Mouse (Mus musculus) frontal cortex, adult (tissue): ENCODE measurements around the gene Dync1i2.

Source experiments
- ATAC-seq: cut with Nextera tagmentation; 2 replicates; pipeline ENCODE4 v1.9.2; 2017; ENCODE audit warnings: mild to moderate bottlenecking, moderate library complexity, mixed read lengths; ENCODE audit not compliant: low TSS enrichment

Dync1i2 gene

GRCm38 (mm10) chr2:71203819-71204432 is 7.6 kb upstream of the Dync1i2 start:
- no peak for ATAC-seq

- ATAC-seq = no peak
These were observed 2.3 kb upstream of the Dync1i2 start for GRCm38 (mm10) chr2:71209041-71209755.

GRCm38 (mm10) chr2:71211096-71211495 is 410 bp upstream of the Dync1i2 start:
- no peak for ATAC-seq

GRCm38 (mm10) chr2:71212360-71212726 is 837 bp downstream of the Dync1i2 start:
- ATAC-seq = no peak

- ATAC-seq = no peak
These were observed 9.5 kb downstream of the Dync1i2 start for GRCm38 (mm10) chr2:71221020-71221419.

- no peak for ATAC-seq
These were observed 15.9 kb downstream of the Dync1i2 start for GRCm38 (mm10) chr2:71227398-71227797.

- no peak for ATAC-seq
These were observed 18.1 kb downstream of the Dync1i2 start for GRCm38 (mm10) chr2:71229603-71230002.

- no peak for ATAC-seq
These were observed 20.4 kb downstream of the Dync1i2 start for GRCm38 (mm10) chr2:71231951-71232350.

- no peak for ATAC-seq
These were observed 21.5 kb downstream of the Dync1i2 start for GRCm38 (mm10) chr2:71232976-71233375.

GRCm38 (mm10) chr2:71235420-71235819 is 23.9 kb downstream of the Dync1i2 start:
- no peak for ATAC-seq

GRCm38 (mm10) chr2:71236009-71236408 is 24.5 kb downstream of the Dync1i2 start:
- no peak for ATAC-seq

- ATAC-seq = no peak
These were observed 30.0 kb downstream of the Dync1i2 start for GRCm38 (mm10) chr2:71241505-71241904.

GRCm38 (mm10) chr2:71242180-71242579 is 30.7 kb downstream of the Dync1i2 start:
- ATAC-seq = no peak

GRCm38 (mm10) chr2:71243058-71243672 is 31.7 kb downstream of the Dync1i2 start:
- ATAC-seq = no peak

- ATAC-seq = peak; percentile 13; the same call in 1 of the 2 replicates
These were observed 33.3 kb downstream of the Dync1i2 start for GRCm38 (mm10) chr2:71244807-71245206.

- peak; percentile 92 for ATAC-seq
These were observed 33.9 kb downstream of the Dync1i2 start for GRCm38 (mm10) chr2:71245416-71245815.

GRCm38 (mm10) chr2:71246096-71246495 is 34.6 kb downstream of the Dync1i2 start:
- peak; percentile 41; the same call in 1 of the 2 replicates for ATAC-seq

GRCm38 (mm10) chr2:71248071-71248470 is 36.6 kb downstream of the Dync1i2 start:
- ATAC-seq = no peak

GRCm38 (mm10) chr2:71250841-71251240 is 39.3 kb downstream of the Dync1i2 start:
- no peak for ATAC-seq

GRCm38 (mm10) chr2:71254836-71255235 is 43.3 kb downstream of the Dync1i2 start:
- no peak for ATAC-seq

GRCm38 (mm10) chr2:71256581-71256980 is 45.1 kb downstream of the Dync1i2 start:
- no peak for ATAC-seq

- no peak for ATAC-seq
These were observed 53.1 kb downstream of the Dync1i2 start for GRCm38 (mm10) chr2:71264585-71264984.

GRCm38 (mm10) chr2:71268691-71269090 is 57.2 kb downstream of the Dync1i2 start:
- no peak for ATAC-seq
